Mouse (Mus musculus): ENCODE measurements around the gene Tmprss4. TPM values are rescaled to one million over a fixed set of nuclear protein-coding genes. Genes with fewer than 3 reads are reported as not detected.

Gene Tmprss4
- polyA plus RNA-seq (2012; ENCODE audit: low replicate concordance) = 0.10 TPM in 1 of 2 replicates, not detected in the other

DNA sequence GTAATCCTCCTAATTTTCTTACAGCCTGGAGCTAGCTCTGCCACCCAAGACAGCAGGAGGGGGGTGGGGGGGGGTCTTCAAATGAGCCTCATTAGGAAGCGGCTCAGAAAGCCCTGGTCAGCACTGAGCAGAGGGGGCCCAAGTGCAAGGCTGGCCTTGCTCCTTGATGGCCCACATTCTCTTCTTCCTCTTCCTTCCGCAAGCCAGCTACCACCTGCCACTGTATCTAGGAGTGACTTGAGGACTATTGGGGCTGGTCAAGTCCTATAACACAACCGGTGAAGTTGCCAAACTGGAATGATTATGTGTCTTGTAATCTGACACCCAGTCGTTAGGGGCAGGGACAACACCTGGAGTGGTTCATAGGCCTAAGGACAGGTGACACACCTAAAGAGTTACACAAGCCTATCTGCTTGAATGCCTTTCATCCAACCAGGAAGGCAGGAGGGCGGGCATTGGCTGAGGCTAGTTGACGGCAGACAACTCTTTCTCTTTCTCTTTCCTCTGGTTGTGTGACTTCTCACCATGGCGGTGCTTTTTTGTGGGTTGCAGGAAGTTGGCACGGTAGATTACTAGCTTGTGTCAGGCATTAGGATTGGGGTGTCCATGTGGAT is at the start of gene Tmprss4:
Tmprss4 (minus strand) TSS at position 296 of the 614 bp plus-strand sequence.

DNA sequence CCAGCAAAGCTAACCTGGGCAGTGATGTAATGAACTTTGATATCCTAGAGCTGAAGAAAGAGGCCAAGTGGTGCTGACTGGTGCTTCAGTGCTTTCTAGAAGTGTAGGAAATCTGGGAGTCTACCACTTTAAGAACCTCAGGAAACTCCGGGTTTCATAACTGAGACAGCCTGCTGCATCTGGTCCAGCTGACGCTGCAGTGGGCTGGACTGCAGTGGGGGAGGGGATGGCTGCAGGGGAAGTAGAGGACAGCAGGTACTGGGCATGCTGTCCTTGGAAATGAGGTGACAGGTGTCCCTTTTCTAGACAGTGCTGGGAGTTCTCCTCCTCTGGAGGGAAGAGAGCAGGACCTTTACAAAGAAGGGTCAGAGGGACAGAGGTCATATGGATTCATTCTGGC is 22.1 kb downstream of the Tmprss4 start, which contains the start of gene BC049352:
BC049352 (plus strand) TSS at position 238 of the 400 bp plus-strand sequence.

DNA sequence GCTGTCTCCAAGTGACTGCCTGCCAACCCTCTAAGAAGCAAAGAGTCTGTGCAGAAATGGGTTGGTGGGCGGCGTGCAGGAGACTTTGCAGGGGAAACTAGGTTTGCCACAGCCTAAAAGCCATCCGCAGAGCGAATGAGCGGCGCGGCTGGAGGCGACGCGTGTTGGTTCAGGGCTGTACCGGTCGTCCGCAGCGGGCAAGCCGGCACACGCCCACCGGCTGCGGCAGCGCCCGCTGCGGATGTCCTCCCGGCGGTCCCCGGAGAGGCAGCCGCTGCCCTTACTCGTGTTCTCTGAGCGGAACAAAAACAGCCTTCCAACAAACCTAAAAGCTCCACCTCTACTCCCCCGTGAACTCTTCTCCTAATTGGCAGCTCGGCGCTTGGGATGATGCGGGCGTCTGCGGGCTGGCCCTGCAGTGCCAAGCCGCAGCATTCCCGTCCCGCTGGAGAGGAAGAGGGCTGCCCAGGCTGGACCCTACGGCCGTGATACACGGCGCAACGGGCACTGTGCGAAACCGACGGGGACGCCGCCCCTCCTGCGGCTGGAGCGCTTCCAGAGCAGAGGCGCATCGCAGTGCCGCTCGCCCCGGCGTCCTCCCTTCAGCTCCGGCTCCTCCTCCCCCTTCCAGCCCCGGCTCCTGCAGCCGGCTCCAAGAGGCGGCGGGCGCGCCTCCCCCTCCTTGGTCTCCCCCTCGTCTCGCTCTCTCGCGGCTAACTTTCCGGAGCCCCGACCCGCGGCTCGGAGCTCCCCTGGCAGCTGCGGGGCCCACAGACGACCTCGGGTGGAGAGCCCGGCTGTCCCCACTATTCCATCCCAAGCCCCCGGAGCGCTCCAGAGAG is 65.5 kb downstream of the Tmprss4 start, which contains the start of gene Scn4b:
Scn4b (plus strand) TSS at position 205 of the 842 bp plus-strand sequence.

Other genes with a start within 250 kb of the Tmprss4 start
- 4.8 TPM in 2 replicates for gene Ube4a, start 238.5 kb downstream of the Tmprss4 start, polyA plus RNA-seq (2012; ENCODE audit: low replicate concordance)
- gene Cd3g, start 223.7 kb downstream of the Tmprss4 start, polyA plus RNA-seq (2012; ENCODE audit: low replicate concordance) = 12.9 and 22.2 TPM in 2 replicates
- 2.7 and 3.6 TPM in 2 replicates for gene Cd3d, start 222.3 kb downstream of the Tmprss4 start, polyA plus RNA-seq (2012; ENCODE audit: low replicate concordance)
- 155 and 161 TPM in 2 replicates for gene Cd3e, start 194.5 kb downstream of the Tmprss4 start, polyA plus RNA-seq (2012; ENCODE audit: low replicate concordance)
- 0.10 and 0.12 TPM in 2 replicates for gene Mpzl2, start 164.3 kb downstream of the Tmprss4 start, polyA plus RNA-seq (2012; ENCODE audit: low replicate concordance)
- 0.65 and 0.68 TPM in 2 replicates for gene Mpzl3, start 148.9 kb downstream of the Tmprss4 start, polyA plus RNA-seq (2012; ENCODE audit: low replicate concordance)
- 3.9 and 4.2 TPM in 2 replicates for gene Jaml, start 124.9 kb downstream of the Tmprss4 start, polyA plus RNA-seq (2012; ENCODE audit: low replicate concordance)
- 0.48 and 0.70 TPM in 2 replicates for gene Scn2b, start 86.3 kb downstream of the Tmprss4 start, polyA plus RNA-seq (2012; ENCODE audit: low replicate concordance)
- gene Scn4b, start 65.7 kb downstream of the Tmprss4 start, polyA plus RNA-seq (2012; ENCODE audit: low replicate concordance) = 0.27 and 0.53 TPM in 2 replicates
- gene BC049352, start 22.1 kb downstream of the Tmprss4 start, polyA plus RNA-seq (2012; ENCODE audit: low replicate concordance) = 0.19 TPM in 1 of 2 replicates, not detected in the other
- 20.4 and 23.1 TPM in 2 replicates for gene Il10ra, start 65.1 kb upstream of the Tmprss4 start, polyA plus RNA-seq (2012; ENCODE audit: low replicate concordance)
- 0.04 and 0.08 TPM in 2 replicates for gene Tmprss13, start 115.0 kb upstream of the Tmprss4 start, polyA plus RNA-seq (2012; ENCODE audit: low replicate concordance)
- not detected in 2 replicates for gene Fxyd6, start 166.1 kb upstream of the Tmprss4 start, polyA plus RNA-seq (2012; ENCODE audit: low replicate concordance)
- 2.7 and 4.8 TPM in 2 replicates for gene Fxyd2, start 195.6 kb upstream of the Tmprss4 start, polyA plus RNA-seq (2012; ENCODE audit: low replicate concordance)
- gene Dscaml1, start 222.5 kb upstream of the Tmprss4 start, polyA plus RNA-seq (2012; ENCODE audit: low replicate concordance) = 0.72 and 2.0 TPM in 2 replicates